Mouse (Mus musculus) stomach, embryonic 14.5 days (tissue): ENCODE measurements around the gene Zfp282. TPM values are rescaled to one million over a fixed set of nuclear protein-coding genes. Genes with fewer than 3 reads are reported as not detected.
A peak's percentile ranks its signal among the peaks of the same experiment; 100 is the strongest.

Experiments used
- ATAC-seq: fragments of 200-750 bp; cut with Nextera tagmentation; 2 replicates; pipeline ENCODE4 v1.8.0; 2017; ENCODE audit warnings: low read depth, moderate TSS enrichment; ENCODE audit not compliant: insufficient number of reproducible peaks, insufficient read depth, low FRiP score
- H3K27ac ChIP-seq: fragments of 300-500 bp; sonication (generic); 2 replicates; pipeline ENCODE4 v1.5.1; 2014; ENCODE audit warnings: mild to moderate bottlenecking, low read length, moderate library complexity, mixed read lengths
- H3K27me3 ChIP-seq: fragments of 300-500 bp; sonication (generic); 2 replicates; pipeline ENCODE4 v1.6.1; 2014; ENCODE audit warnings: low read length, control low read depth, mixed read lengths; ENCODE audit not compliant: control insufficient read depth, insufficient read depth
- H3K36me3 ChIP-seq: fragments of 300-500 bp; sonication (generic); 2 replicates; pipeline ENCODE4 v1.6.1; 2014; ENCODE audit warnings: mild to moderate bottlenecking, control low read depth, low read length, moderate library complexity, mixed read lengths; ENCODE audit not compliant: control insufficient read depth, insufficient read depth
- H3K4me1 ChIP-seq: fragments of 300-500 bp; sonication (generic); 2 replicates; pipeline ENCODE4 v1.6.1; 2014; ENCODE audit warnings: low read length, control low read depth, mixed read lengths; ENCODE audit not compliant: control insufficient read depth, insufficient read depth
- H3K4me2 ChIP-seq: fragments of 300-500 bp; sonication (generic); replicated peaks from 2 replicates; pipeline ENCODE4 v1.6.1; 2014; ENCODE audit warnings: low read depth, low read length, control low read depth
- H3K4me3 ChIP-seq: fragments of 300-500 bp; sonication (generic); 2 replicates; pipeline ENCODE4 v1.5.1; 2014; ENCODE audit warnings: low read depth, low read length, control low read depth
- H3K9ac ChIP-seq: fragments of 300-500 bp; sonication (generic); replicated peaks from 2 replicates; pipeline ENCODE4 v1.6.1; 2014; ENCODE audit warnings: low read depth, mild to moderate bottlenecking, control low read depth, low read length, moderate library complexity, mixed read lengths
- H3K9me3 ChIP-seq: fragments of 300-500 bp; sonication (generic); 2 replicates; pipeline ENCODE4 v1.6.1; 2016; ENCODE audit warnings: low read depth, low read length, control low read depth; ENCODE audit not compliant: control insufficient read depth
- WGBS: fragments of 180-500 bp; shearing (Covaris S2); extraction: QIAGEN DNeasy Blood & Tissue Kit; methylation state at CpG from one replicate; pipeline ENCODE4 v1.1.7; 2014; 5-methylcytosine and 5-hydroxymethylcytosine counted together
- polyA plus RNA-seq: library from polyadenylated mRNA; unstranded; fragments of >200 nt; fragmentation: Nextera tagmentation; extraction: Ambion mirVana; gene quantifications from 2 replicates; pipeline ENCODE4 v1.2.1, GENCODE M21; 2014

Zfp282 gene
- polyA plus RNA-seq, 1 experiment from 2014 or later: 13.4 TPM

GRCm38 (mm10) chr6:47906326-47906725 lies 29.3 kb downstream of the Zfp282 start:
- Histone ChIP-seq H3K4me3 (no peak overlapping the region), H3K4me2 (no peak overlapping the region), H3K9me3 (peaks cover 5% of the 10 kb centered on the region; the same call in 1 of the 2 replicates), H3K9ac (no peak overlapping the region), H3K27me3 (no peaks in the 10 kb centered on the region), H3K36me3 (peaks cover 46% of the 10 kb centered on the region), H3K4me1 (no peaks in the 10 kb centered on the region), H3K27ac (no peak overlapping the region)
- no peak for ATAC-seq
- WGBS: 96% methylated on average over 5 of the region's 5 CpGs

DNA sequence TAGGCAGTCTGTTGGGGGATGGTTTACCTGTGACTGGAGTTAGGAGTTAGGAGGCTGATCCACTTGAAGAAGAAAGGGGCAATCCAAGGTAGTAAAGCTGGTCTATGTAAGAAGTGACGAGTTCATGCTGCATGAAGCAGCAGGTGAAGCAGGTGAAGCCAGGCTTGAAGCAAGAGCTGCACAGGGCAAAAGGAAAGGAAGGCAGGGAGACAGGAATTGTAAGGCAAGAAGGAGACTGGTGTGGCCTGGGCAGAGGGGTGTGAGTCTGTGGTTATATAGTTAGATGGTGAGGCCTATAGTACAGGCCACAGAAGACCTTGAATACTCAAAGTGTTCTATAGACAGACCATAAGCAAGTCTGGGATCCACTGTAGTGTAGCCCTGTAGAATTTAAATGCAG lies 32.0 kb downstream of the Zfp282 start:
- 74% methylated on average over 1 of the region's 1 CpGs for WGBS
- no peak overlapping the region for H3K9ac ChIP-seq
- no peak overlapping the region for H3K27ac ChIP-seq
- no peak overlapping the region for H3K4me2 ChIP-seq
- ATAC-seq: no peak
- H3K4me1 ChIP-seq: no peaks in the 10 kb centered on the region
- H3K27me3 ChIP-seq: no peaks in the 10 kb centered on the region
- peaks cover 33% of the 10 kb centered on the region for H3K36me3 ChIP-seq
- H3K4me3 ChIP-seq: no peak overlapping the region
- H3K9me3 ChIP-seq: peaks cover 5% of the 10 kb centered on the region; the same call in 1 of the 2 replicates

GRCm38 (mm10) chr6:47911650-47912049 lies 34.6 kb downstream of the Zfp282 start:
- ATAC-seq: no peak
- WGBS: 47% methylated on average over 1 of the region's 1 CpGs
- peaks cover 7% of the 10 kb centered on the region; the same call in 1 of the 2 replicates for H3K36me3 ChIP-seq
- H3K4me1 ChIP-seq: no peaks in the 10 kb centered on the region
- H3K4me3 ChIP-seq: no peak overlapping the region
- H3K27me3 ChIP-seq: no peaks in the 10 kb centered on the region
- H3K9ac ChIP-seq: no peak overlapping the region
- no peaks in the 10 kb centered on the region for H3K9me3 ChIP-seq
- no peak overlapping the region for H3K4me2 ChIP-seq
- H3K27ac ChIP-seq: no peak overlapping the region

GRCm38 (mm10) chr6:47912991-47913390 lies 36.0 kb downstream of the Zfp282 start:
- Histone ChIP-seq H3K9ac (no peak overlapping the region), H3K9me3 (no peaks in the 10 kb centered on the region), H3K36me3 (peaks cover 3% of the 10 kb centered on the region; the same call in 1 of the 2 replicates), H3K4me2 (no peak overlapping the region), H3K4me3 (no peak overlapping the region), H3K27me3 (no peaks in the 10 kb centered on the region), H3K27ac (no peak overlapping the region), H3K4me1 (no peaks in the 10 kb centered on the region)
- 45% methylated on average over 3 of the region's 3 CpGs for WGBS
- no peak for ATAC-seq

DNA sequence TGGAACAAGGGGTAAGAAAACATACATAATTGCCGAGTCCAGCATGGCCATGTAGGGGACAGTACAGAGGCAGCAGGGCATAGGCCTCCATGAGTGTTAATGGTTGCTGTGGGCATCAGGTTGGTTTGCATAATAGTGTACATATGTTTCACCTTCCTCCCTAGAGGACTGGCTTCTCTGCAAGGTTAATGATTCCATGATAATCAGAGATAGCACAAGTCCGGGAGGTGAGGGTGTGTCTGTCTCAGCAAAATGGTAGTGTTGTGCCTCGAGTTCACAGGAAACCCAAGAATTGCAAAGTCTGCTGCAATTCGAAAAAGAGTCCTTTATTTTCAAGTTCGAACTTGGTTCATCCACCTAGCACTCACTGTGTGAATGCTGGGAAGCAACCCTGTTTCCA lies 40.0 kb downstream of the Zfp282 start:
- no peaks in the 10 kb centered on the region for H3K27me3 ChIP-seq
- H3K4me3 ChIP-seq: no peak overlapping the region
- peaks cover 12% of the 10 kb centered on the region; the same call in 1 of the 2 replicates for H3K4me1 ChIP-seq
- no peaks in the 10 kb centered on the region for H3K36me3 ChIP-seq
- H3K27ac ChIP-seq: no peak overlapping the region
- ATAC-seq: no peak
- WGBS: 75% methylated on average over 5 of the region's 5 CpGs
- no peak overlapping the region for H3K9ac ChIP-seq
- no peak overlapping the region for H3K4me2 ChIP-seq
- no peaks in the 10 kb centered on the region for H3K9me3 ChIP-seq

- no peaks in the 10 kb centered on the region; the same call in 1 of the 2 replicates for H3K36me3 ChIP-seq
- no peaks in the 10 kb centered on the region for H3K9me3 ChIP-seq
- no peaks in the 10 kb centered on the region for H3K27me3 ChIP-seq
- H3K4me2 ChIP-seq: no peak overlapping the region
- ATAC-seq: no peak
- H3K9ac ChIP-seq: no peak overlapping the region
- no peak overlapping the region for H3K4me3 ChIP-seq
- H3K27ac ChIP-seq: no peak overlapping the region
- 73% methylated on average over 3 of the region's 3 CpGs for WGBS
- H3K4me1 ChIP-seq: peaks cover 13% of the 10 kb centered on the region; the same call in 1 of the 2 replicates
Observed at GRCm38 (mm10) chr6:47918768-47919274, 41.8 kb downstream of the Zfp282 start.

GRCm38 (mm10) chr6:47919646-47920446 lies 42.8 kb downstream of the Zfp282 start:
- Histone ChIP-seq H3K27ac (peak overlapping the region; percentile 98), H3K4me2 (peak overlapping the region; percentile 36), H3K9ac (peak overlapping the region; percentile 96; the same call in 1 of the 2 replicates), H3K9me3 (no peaks in the 10 kb centered on the region), H3K36me3 (no peaks in the 10 kb centered on the region; the same call in 1 of the 2 replicates), H3K4me1 (peaks cover 13% of the 10 kb centered on the region; the same call in 1 of the 2 replicates), H3K27me3 (no peaks in the 10 kb centered on the region), H3K4me3 (peak overlapping the region; percentile 90)
- WGBS: 26% methylated on average over 11 of the region's 11 CpGs
- ATAC-seq: no peak; the same call in 1 of the 2 replicates

GRCm38 (mm10) chr6:47920447-47921340 lies 43.7 kb downstream of the Zfp282 start, which contains the start of gene Zfp212:
Gene Zfp212, plus strand, starts transcription at chr6:47920476.
- ATAC-seq: peak; percentile 94
- no peaks in the 10 kb centered on the region for H3K27me3 ChIP-seq
- WGBS: under 1% methylated on average over 67 of the region's 67 CpGs

More at GRCm38 (mm10) chr6:47920447-47921340, 43.7 kb downstream of the Zfp282 start, which contains the start of gene Zfp212:
- H3K36me3 ChIP-seq: no peaks in the 10 kb centered on the region; the same call in 1 of the 2 replicates
- peak within 1 kb of the TSS; percentile 98 for H3K27ac ChIP-seq
- H3K4me2 ChIP-seq: peak within 1 kb of the TSS; percentile 85
- peaks cover 13% of the 10 kb centered on the region; the same call in 1 of the 2 replicates for H3K4me1 ChIP-seq
- H3K9ac ChIP-seq: peak within 1 kb of the TSS; percentile 96
- peak within 1 kb of the TSS; percentile 90 for H3K4me3 ChIP-seq
- H3K9me3 ChIP-seq: no peaks in the 10 kb centered on the region
